Mouse (Mus musculus) C2C12 (cell line): Measurements from ENCODE around the gene Plekhm2.

Experiments
- CEBPB ChIP-seq: IDR thresholded peaks from one replicate; pipeline ENCODE4 v1.6.1; 2011; ENCODE audit warnings: low read depth, mild to moderate bottlenecking, control low read depth, moderate library complexity
- CTCF ChIP-seq: IDR thresholded peaks from one replicate; pipeline ENCODE4 v1.5.1; 2011; ENCODE audit not compliant: control insufficient read depth, insufficient read depth, insufficient read length
- FOSL1 ChIP-seq: IDR thresholded peaks from one replicate; pipeline ENCODE4 v1.8.0; 2011; ENCODE audit warnings: mild to moderate bottlenecking, low read length; ENCODE audit not compliant: poor library complexity, insufficient read depth, severe bottlenecking
- MAX ChIP-seq: IDR thresholded peaks from one replicate; pipeline ENCODE4 v1.6.1; 2011; ENCODE audit warnings: mild to moderate bottlenecking, control low read depth
- MYOD1 ChIP-seq: IDR thresholded peaks from one replicate; pipeline ENCODE4 v1.6.1; 2011; ENCODE audit warnings: low read depth; ENCODE audit not compliant: control insufficient read depth, insufficient read length
- USF1 ChIP-seq: IDR thresholded peaks from one replicate; pipeline ENCODE4 v1.6.1; 2011; ENCODE audit warnings: low read depth, mild to moderate bottlenecking, control low read depth, moderate library complexity

DNA sequence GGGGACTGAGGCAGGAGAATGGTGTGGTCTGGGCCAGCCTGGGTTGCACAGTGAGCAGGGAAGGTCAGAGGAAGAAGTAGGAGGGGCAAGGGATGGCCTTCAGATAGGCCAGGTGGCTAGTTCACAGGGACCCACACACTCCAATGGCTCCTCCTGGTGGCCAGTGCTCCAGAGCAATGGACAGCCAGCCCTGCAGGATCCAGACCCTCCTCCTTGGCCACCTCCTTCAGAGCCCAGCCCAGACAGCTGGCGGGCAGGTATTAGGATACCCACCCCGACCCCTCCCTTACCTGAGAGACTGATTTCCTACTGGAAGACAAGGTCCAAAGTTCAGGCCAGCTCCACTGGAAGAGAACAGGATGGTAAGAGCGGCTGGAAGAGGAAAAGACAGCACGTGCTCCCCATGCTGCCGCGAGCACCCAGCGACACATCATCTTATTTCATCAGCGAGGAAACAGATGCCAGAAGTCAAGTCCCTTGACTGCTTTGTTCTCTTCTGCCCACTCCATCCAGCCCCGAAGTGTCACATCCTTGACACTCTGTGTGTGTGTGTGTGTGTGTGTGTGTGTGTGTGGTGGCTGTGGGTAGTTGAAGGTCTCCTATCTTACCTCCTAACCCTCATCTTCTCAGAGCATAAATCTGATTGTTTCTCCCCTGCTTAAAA, 69.0 kb downstream of the Plekhm2 start:
- no peak for TF ChIP-seq CEBPB
- no peak for TF ChIP-seq CTCF
- TF ChIP-seq MAX = no peak
- TF ChIP-seq FOSL1 = no peak
- TF ChIP-seq USF1 = no peak
- no peak for TF ChIP-seq MYOD1
